Mouse (Mus musculus): ENCODE results near the gene Dolk. TPM values are rescaled to one million over a fixed set of nuclear protein-coding genes. Genes with fewer than 3 reads are reported as not detected.

Dolk gene
- total and polyA plus RNA-seq, 3 experiments = 18.5 to 21.7 TPM; not detected in 1

DNA sequence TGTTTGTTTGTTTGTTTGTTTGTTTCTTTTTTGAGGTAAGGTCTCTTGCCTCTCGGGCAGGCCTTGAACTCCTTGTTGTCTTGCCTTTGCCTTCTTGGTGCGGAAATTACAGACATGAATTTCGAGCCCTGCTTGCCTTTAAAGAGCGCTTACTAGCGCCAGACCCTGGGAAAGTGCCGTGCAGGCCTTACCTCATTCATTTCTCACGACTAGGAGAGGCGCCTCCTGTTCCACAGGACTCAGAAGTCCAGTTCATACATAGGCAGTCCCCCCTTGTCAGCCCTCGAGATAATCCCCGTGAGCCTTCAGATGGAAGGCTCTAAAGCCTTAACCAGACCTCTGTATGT lies 866 bp upstream of the Dolk start:
- TF ChIP-seq ETS1 (IDR thresholded peaks at IDR 0.05; ENCODE audit: low read depth, low read length) (0 out of 2 replicates have a peak, but pooled peaks have one; percentile 24), POLR2AphosphoS5 (IDR thresholded peaks at IDR 0.05; ENCODE audit: borderline replicate concordance, low read depth, low read length) (no peak), CTCF (IDR thresholded peaks at IDR 0.05 in 2 of 3, conservative IDR thresholded peaks at IDR 0.05 in 1 of 3; ENCODE audit: control insufficient read depth in 1 of 3, insufficient read depth in 1 of 3, low read depth in 2 of 3, low read length in 3 of 3, poor library complexity in 1 of 3, severe bottlenecking in 1 of 3) (peak in 2 of 3 experiments; percentile 18 to 31; a peak in 2 of 6 replicates), ELF1 (IDR thresholded peaks at IDR 0.05; ENCODE audit: low read depth, low read length) (no peak)
- Histone ChIP-seq H3K4me3 (ENCODE audit: control insufficient read depth in 1 of 2, insufficient read depth in 1 of 2, low read depth in 2 of 2, low read length in 2 of 2) (peak overlapping the region; percentile 89 to 93), H3K27me3 (ENCODE audit: control insufficient read depth in 1 of 2, insufficient read depth in 2 of 2, low read length in 2 of 2) (no peaks in the 10 kb centered on the region), H3K79me2 (ENCODE audit: control insufficient read depth, insufficient read depth, low read length, poor library complexity) (peaks cover 49% of the 10 kb centered on the region), H3K9me3 (replicated peaks; ENCODE audit: insufficient read depth, low read length) (no peaks in the 10 kb centered on the region), H3K4me1 (ENCODE audit: control insufficient read depth in 1 of 2, insufficient read depth in 2 of 2, low read length in 2 of 2) (peaks cover 0 to 14% of the 10 kb centered on the region in 2 experiments; a peak in 3 of 4 replicates), H3K27ac (ENCODE audit: control insufficient read depth, low read depth, low read length) (peak overlapping the region; percentile 50), H3K36me3 (ENCODE audit: control insufficient read depth in 1 of 2, insufficient read depth in 2 of 2, low read length in 2 of 2) (peaks cover 0 to 12% of the 10 kb centered on the region in 2 experiments), H3K9ac (ENCODE audit: control insufficient read depth, low read depth, low read length, poor library complexity, severe bottlenecking) (peak overlapping the region; percentile 93)
- DNase-seq (ENCODE audit: low read depth, low spot score) = peak; percentile 71

DNA sequence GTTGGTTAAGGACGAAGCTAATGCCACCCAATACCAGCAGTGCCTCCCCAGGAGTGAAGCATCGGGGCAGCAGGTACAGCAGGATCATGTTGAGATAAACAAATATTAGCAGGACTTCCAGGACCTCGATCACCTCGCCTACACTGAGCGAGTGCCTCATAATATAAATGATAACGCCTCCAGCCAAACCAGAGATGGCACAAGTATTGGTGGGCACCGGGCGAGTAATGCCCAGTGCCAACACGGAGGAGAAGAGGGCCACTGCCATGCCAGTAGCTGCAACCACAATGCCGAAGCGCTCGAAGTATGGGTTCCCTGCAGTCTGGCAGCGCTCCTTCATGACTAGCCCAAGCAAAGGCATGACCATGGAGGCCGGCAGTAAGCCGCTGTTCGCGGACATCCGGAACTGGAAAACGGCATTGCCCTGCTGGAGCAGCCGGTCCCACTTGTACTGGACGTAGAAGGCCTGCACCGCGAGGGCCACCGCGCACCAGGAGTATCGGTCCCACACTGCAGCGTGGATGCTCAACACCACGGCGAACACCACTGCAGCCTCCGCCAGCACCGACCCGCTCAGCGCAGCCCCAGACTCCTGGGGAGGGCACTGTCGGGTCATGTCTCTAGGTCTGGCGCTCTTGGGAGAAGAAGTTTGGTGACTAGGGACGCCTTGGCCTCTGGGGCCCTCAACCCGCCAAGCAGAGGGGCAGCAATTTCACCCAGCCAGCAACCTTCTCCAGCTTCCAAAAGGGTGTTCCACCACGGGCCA lies 535 bp downstream of the Dolk start:
- peaks cover 47% of the 10 kb centered on the region for H3K79me2 ChIP-seq (ENCODE audit: control insufficient read depth, insufficient read depth, low read length, poor library complexity)
- no peaks in the 10 kb centered on the region for H3K9me3 ChIP-seq (replicated peaks; ENCODE audit: insufficient read depth, low read length)
- H3K27ac ChIP-seq (ENCODE audit: control insufficient read depth, low read depth, low read length) = peak overlapping the region; percentile 18; the same call in 1 of the 2 replicates
- H3K4me1 ChIP-seq (ENCODE audit: control insufficient read depth in 1 of 2, insufficient read depth in 2 of 2, low read length in 2 of 2) = peaks cover 0 to 14% of the 10 kb centered on the region in 2 experiments; a peak in 3 of 4 replicates
- DNase-seq (ENCODE audit: low read depth, low spot score) = no peak
- peaks cover 0 to 12% of the 10 kb centered on the region in 2 experiments; a peak in 3 of 4 replicates for H3K36me3 ChIP-seq (ENCODE audit: control insufficient read depth in 1 of 2, insufficient read depth in 2 of 2, low read length in 2 of 2)
- no peak for TF ChIP-seq GATA1 (IDR thresholded peaks at IDR 0.05; ENCODE audit: low read depth, low read length)
- 0 out of 2 replicates have a peak, but pooled peaks have one; percentile 13 for TF ChIP-seq CHD1 (IDR thresholded peaks at IDR 0.05; ENCODE audit: low read depth, low read length)
- peak overlapping the region; percentile 85 for H3K9ac ChIP-seq (ENCODE audit: control insufficient read depth, low read depth, low read length, poor library complexity, severe bottlenecking)
- no peaks in the 10 kb centered on the region for H3K27me3 ChIP-seq (ENCODE audit: control insufficient read depth in 1 of 2, insufficient read depth in 2 of 2, low read length in 2 of 2)
- peak overlapping the region; percentile 89 to 93 for H3K4me3 ChIP-seq (ENCODE audit: control insufficient read depth in 1 of 2, insufficient read depth in 1 of 2, low read depth in 2 of 2, low read length in 2 of 2)

DNA sequence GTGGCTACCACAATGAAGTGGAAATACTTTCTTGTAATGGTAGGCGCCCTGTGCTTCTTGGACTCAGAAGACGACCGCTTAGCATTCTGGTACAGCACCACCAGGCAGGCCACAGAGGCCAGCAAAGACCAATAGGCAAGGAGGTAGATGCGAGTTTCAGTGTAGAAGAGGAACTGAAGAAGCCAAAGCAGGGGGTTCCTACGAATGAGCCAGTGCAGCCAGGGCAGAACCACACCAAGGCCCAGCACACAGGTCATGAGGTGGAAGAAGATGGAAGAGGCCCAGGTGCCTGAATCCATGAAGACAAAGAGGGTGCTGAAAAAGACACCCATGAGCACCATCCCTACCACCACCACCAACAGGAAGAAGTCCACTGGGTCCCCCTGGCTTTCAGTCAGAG lies 1.1 kb downstream of the Dolk start:
- peak; percentile 28 for DNase-seq (ENCODE audit: low read depth, low spot score)
- Histone ChIP-seq H3K27me3 (ENCODE audit: control insufficient read depth in 1 of 2, insufficient read depth in 2 of 2, low read length in 2 of 2) (no peaks in the 10 kb centered on the region), H3K79me2 (ENCODE audit: control insufficient read depth, insufficient read depth, low read length, poor library complexity) (peaks cover 43% of the 10 kb centered on the region), H3K9ac (ENCODE audit: control insufficient read depth, low read depth, low read length, poor library complexity, severe bottlenecking) (peak overlapping the region; percentile 85), H3K4me1 (ENCODE audit: control insufficient read depth in 1 of 2, insufficient read depth in 2 of 2, low read length in 2 of 2) (peaks cover 0 to 14% of the 10 kb centered on the region in 2 experiments; a peak in 3 of 4 replicates), H3K27ac (ENCODE audit: control insufficient read depth, low read depth, low read length) (no peak overlapping the region), H3K36me3 (ENCODE audit: control insufficient read depth in 1 of 2, insufficient read depth in 2 of 2, low read length in 2 of 2) (peaks cover 0 to 12% of the 10 kb centered on the region in 2 experiments; a peak in 3 of 4 replicates), H3K9me3 (replicated peaks; ENCODE audit: insufficient read depth, low read length) (no peaks in the 10 kb centered on the region), H3K4me3 (ENCODE audit: control insufficient read depth in 1 of 2, insufficient read depth in 1 of 2, low read depth in 2 of 2, low read length in 2 of 2) (peak overlapping the region; percentile 89 to 93)
- TF ChIP-seq POLR2AphosphoS5 (IDR thresholded peaks at IDR 0.05; ENCODE audit: borderline replicate concordance, low read depth, low read length) (no peak), NELFE (IDR thresholded peaks at IDR 0.05; ENCODE audit: low read depth, low read length) (no peak), RCOR1 (IDR thresholded peaks at IDR 0.05; ENCODE audit: low read depth, low read length) (no peak), CHD2 (IDR thresholded peaks at IDR 0.05; ENCODE audit: low read length) (no peak), BHLHE40 (IDR thresholded peaks at IDR 0.05; ENCODE audit: borderline replicate concordance, low read depth, low read length) (no peak), ZKSCAN1 (IDR thresholded peaks at IDR 0.05; ENCODE audit: low read depth, low read length) (no peak), TCF12 (IDR thresholded peaks at IDR 0.05; ENCODE audit: low read depth, low read length) (no peak), POLR2AphosphoS2 (IDR thresholded peaks at IDR 0.05; ENCODE audit: low read length) (no peak), ELF1 (IDR thresholded peaks at IDR 0.05; ENCODE audit: low read depth, low read length) (no peak), RAD21 (IDR thresholded peaks at IDR 0.05; ENCODE audit: low read depth, low read length) (no peak), USF1 (IDR thresholded peaks at IDR 0.05; ENCODE audit: low read depth, low read length) (no peak), JUND (IDR thresholded peaks at IDR 0.05; ENCODE audit: low read depth, low read length) (no peak)
